Mouse (Mus musculus) cerebellum, adult 2 months (tissue): ENCODE results near the gene Strip1. TPM values are rescaled to one million over a fixed set of nuclear protein-coding genes. Genes with fewer than 3 reads are reported as not detected.

Experiments
- DNase-seq, 2 experiments: peaks; one replicate each; pipeline ENCODE4 v3.0.0; 2021
- H3K27ac ChIP-seq: fragments of 200-500 bp; 2 replicates; pipeline ENCODE4 v1.5.1; 2012; ENCODE audit warnings: low read length, control low read depth, inconsistent platforms; ENCODE audit not compliant: insufficient read depth
- H3K27me3 ChIP-seq: fragments of 200-500 bp; 2 replicates; pipeline ENCODE4 v1.6.1; 2012; ENCODE audit warnings: inconsistent platforms, mild to moderate bottlenecking, low read length, moderate library complexity; ENCODE audit not compliant: control insufficient read depth, insufficient read depth
- H3K4me1 ChIP-seq: fragments of 200-500 bp; 2 replicates; pipeline ENCODE4 v1.6.1; 2011; ENCODE audit warnings: low read length; ENCODE audit not compliant: control insufficient read depth, insufficient read depth
- H3K4me3 ChIP-seq: fragments of 200-500 bp; replicated peaks from 2 replicates; pipeline ENCODE3; 2011; ENCODE audit warnings: mild to moderate bottlenecking, low read depth, low read length, control low read depth; ENCODE audit not compliant: insufficient read depth
- CTCF ChIP-seq: fragments of 200-500 bp; IDR thresholded peaks from 2 replicates; pipeline ENCODE4 v1.5.1; 2011; ENCODE audit warnings: low read depth, mild to moderate bottlenecking, control low read depth, low read length, moderate library complexity, borderline replicate concordance; ENCODE audit not compliant: insufficient read depth
- POLR2A ChIP-seq: fragments of 200-500 bp; IDR thresholded peaks from 2 replicates; pipeline ENCODE4 v1.6.1; 2011; ENCODE audit warnings: low read length, control low read depth, borderline replicate concordance; ENCODE audit not compliant: insufficient read depth
- WGBS: fragments of 180-500 bp; shearing (Covaris S2); methylation state at CpG from one replicate; pipeline ENCODE4 v1.1.7; 2018; 5-methylcytosine and 5-hydroxymethylcytosine counted together
- polyA plus RNA-seq: library from polyadenylated mRNA; depleted of rRNA; stranded (reverse); fragments of >200 nt; gene quantifications from 2 replicates; pipeline ENCODE4 v1.2.3, GENCODE M21; 2012

The Strip1 gene
- polyA plus RNA-seq, 1 experiment: 93.6 TPM

DNA sequence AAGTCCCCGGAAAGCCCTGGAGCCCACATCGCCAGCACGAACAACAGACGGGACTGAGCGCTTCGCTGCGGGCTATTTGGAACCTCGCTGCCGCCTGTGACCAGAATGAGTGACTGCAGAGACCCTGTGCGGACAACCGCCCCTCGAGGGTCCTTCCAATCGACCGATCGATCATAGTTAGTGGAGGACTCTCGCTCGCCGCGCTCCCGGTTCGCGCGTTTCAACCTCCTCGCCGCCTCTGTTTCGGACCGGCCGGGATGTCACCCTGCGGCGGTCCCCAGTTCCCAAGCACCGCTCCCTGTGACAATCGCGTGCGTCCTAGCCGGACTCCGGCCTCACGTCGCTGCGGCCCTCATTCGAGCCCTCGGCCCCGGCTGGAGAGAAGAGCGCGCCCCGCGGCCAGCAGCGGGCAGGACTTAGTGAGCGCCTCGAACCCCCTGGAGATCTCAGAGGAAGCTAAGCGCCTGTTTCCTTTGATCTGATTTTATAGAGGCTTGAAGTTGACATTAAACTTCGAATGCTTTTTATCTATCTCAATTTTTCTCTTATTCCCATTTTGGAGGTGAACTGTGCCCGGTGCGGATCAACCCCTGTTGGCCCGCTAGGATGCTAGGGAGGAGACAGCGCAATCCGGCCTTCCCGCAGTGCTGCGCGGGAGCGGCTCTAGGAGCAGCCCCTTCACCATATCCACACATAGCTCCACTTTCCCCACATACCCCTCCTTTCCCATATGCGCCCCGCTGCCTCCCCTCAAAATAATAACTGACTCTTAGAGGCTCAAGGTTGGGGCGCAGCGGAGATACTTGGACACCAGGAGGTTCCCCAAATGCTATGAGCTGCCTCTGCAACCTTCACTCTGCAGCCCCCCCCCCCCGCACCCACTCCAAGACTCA, 48.4 kb downstream of the Strip1 start:
- H3K27ac ChIP-seq: no peak overlapping the region
- 4% methylated on average over 65 of the region's 65 CpGs for WGBS
- peak overlapping the region; percentile 21 for H3K4me3 ChIP-seq
- TF ChIP-seq CTCF: no peak
- no peaks in the 10 kb centered on the region for H3K4me1 ChIP-seq
- peak in 1 of 2 experiments; percentile 37 for DNase-seq
- peaks cover 8% of the 10 kb centered on the region for H3K27me3 ChIP-seq

DNA sequence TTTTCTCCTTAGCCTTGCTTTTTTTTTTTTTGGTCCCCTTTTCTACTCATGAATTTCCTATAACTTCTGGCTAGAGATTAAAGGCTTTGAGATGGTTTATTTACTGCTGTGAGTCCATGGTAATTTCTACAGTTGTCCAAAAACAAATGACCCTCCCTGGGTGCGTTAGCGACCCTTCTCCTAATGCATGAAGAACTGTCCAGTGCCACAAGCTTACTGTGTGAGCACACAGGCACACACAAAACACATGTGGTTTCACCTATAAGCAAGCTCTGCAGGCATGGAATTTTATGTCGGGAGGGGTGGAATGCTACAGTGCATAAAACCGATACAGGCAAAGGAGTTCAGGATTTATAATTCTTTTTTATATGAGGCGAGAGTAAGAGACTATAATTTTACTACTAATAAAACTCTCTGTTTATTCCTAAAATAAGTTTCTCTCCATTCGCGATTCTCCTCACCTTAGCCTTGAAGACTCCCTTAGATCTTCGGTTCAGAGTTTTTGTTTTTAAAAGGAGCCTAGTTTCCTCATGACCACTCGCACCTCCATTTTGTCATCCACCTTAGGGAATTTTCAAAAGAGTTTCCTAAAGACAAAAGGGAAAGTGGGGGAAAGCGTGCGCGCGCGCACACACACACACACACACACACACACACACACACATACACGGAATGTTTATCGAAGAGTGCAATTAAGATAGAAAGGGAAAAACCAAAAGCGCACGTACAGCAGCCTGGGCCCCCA, 49.2 kb downstream of the Strip1 start:
- H3K4me1 ChIP-seq: no peaks in the 10 kb centered on the region
- no peak for DNase-seq
- no peak overlapping the region for H3K4me3 ChIP-seq
- WGBS: 7% methylated on average over 18 of the region's 18 CpGs
- no peak overlapping the region for H3K27ac ChIP-seq
- TF ChIP-seq POLR2A (no peak), CTCF (no peak)
- H3K27me3 ChIP-seq: peaks cover 8% of the 10 kb centered on the region

DNA sequence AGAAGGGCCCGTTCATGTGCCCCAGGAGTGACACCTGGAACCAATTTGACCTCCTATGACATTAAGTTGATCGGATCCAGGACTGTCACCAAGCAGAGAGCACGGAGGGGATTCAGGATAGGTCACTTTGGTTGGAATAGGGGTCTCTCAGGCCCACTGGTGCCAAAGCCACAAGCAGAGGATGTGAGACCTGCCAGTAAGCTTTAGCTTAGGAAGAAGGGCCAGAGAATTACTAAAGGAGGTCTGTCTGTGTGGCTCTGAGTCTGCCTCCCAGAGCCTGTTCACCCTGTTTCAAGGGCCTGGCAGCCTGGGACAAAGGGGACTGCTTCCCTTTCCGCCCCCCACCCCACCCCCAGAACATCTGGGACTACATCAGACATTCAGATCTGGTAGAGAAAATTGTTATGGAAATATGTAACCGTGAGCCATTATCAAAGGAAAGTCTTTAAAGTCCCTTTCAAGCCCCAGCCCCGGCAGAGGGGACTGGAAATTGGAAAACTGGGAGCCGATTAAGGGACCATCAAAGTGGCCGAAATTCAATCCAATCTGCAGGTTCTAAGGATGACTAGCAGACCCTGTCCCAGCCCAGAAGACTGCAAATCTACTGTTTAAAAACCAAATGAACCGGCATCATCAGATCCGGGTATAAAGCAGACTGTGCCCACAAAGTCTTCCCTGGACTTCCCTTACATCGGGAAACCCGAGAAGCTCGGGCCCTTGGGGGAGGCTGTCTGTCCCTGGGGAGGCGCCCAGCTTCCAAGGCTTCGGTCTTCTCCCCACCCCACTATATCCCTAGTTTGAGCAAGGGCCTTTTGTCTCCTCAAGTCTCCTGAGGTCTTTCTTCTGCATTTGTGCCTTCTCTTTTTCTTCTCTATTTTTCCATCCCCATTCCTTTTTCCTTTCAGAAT, 50.1 kb downstream of the Strip1 start:
- 25% methylated on average over 15 of the region's 15 CpGs for WGBS
- no peak for DNase-seq
- no peak overlapping the region for H3K4me3 ChIP-seq
- peaks cover 8% of the 10 kb centered on the region for H3K27me3 ChIP-seq
- no peak for TF ChIP-seq POLR2A
- no peak for TF ChIP-seq CTCF
- H3K27ac ChIP-seq: no peak overlapping the region
- H3K4me1 ChIP-seq: no peaks in the 10 kb centered on the region

DNA sequence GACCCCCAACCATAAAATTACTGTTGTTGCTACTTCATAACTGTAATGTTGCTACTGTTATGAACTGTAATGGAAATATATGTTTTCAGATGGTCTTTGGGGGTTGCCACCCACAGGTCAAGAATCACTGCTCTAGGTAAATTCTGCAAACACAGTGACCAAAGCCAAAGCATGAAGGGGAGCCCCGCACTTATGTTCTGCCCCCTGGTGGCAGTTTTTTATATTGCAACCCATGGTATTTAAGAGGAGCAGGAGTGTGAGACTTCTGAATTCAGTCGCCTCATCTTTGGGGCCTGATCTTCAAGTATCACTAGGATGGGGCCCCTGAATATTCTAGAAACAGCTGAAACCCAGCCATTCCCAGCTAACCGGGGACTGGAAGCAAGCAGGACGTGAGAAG, 52.0 kb downstream of the Strip1 start:
- WGBS: 10% methylated on average over 4 of the region's 4 CpGs
- TF ChIP-seq POLR2A: no peak
- TF ChIP-seq CTCF: peak; percentile 63; the same call in 1 of the 2 replicates
- H3K27me3 ChIP-seq: peaks cover 8% of the 10 kb centered on the region

DNA sequence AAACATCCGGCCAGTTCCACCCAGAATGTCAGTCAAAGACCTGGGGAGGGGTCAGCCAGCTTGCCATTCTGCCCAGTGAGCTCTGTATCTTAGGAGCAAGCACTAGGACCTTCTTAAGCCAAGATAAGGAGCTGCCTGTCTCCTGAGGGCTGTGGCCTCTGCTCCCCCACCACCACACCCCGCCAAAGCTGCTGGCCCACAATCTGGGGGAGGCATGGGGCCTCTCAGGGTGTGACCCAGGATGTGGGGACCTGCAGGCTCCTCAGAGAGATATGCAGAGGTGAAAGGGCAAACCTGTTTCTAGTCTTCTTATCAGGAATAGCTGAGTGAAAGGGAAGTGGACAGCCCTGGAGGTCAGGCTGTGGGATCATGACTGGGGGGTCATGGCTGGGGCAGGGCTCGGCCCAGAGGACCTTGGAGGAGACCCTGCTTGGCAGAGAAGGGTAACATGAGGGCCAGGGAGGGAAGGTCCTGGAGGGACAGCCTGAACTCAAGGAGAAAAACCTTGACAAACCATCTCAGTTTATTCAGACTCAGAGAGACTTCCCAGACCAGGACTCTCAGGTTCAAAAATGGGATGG, 53.6 kb downstream of the Strip1 start:
- Histone ChIP-seq H3K4me3 (no peak overlapping the region), H3K27ac (no peak overlapping the region), H3K4me1 (no peaks in the 10 kb centered on the region), H3K27me3 (peaks cover 6% of the 10 kb centered on the region)
- WGBS: 57% methylated on average over 3 of the region's 3 CpGs
- DNase-seq: no peak
- TF ChIP-seq CTCF: no peak

More for the DNA sequence above, 52.0 kb downstream of the Strip1 start:
- no peaks in the 10 kb centered on the region for H3K4me1 ChIP-seq
- no peak overlapping the region for H3K4me3 ChIP-seq
- H3K27ac ChIP-seq: no peak overlapping the region
- DNase-seq: peak; percentile 57 to 64

DNA sequence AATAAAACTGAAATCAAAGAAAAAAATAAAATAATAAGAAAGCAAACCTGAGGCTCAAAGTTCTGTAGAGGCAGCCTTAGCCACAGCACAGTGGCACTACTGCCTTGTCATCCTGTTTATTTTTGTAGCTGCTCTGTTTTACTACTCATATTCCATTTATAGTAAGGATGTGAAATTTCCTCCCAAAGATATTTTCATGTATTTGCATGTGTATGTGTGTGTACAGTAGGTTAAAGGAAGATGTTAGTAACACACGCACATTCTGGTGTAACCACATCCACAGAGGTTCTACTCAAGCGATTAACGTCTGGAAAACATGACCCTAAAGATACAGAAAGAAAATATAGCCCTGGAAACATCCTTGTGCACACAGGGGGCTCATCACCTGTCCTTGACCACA, 54.7 kb downstream of the Strip1 start:
- no peak overlapping the region for H3K27ac ChIP-seq
- peaks cover 6% of the 10 kb centered on the region for H3K27me3 ChIP-seq
- 91% methylated on average over 3 of the region's 3 CpGs for WGBS
- H3K4me3 ChIP-seq: no peak overlapping the region
- no peaks in the 10 kb centered on the region for H3K4me1 ChIP-seq
- no peak for DNase-seq
- TF ChIP-seq POLR2A (no peak), CTCF (no peak)

DNA sequence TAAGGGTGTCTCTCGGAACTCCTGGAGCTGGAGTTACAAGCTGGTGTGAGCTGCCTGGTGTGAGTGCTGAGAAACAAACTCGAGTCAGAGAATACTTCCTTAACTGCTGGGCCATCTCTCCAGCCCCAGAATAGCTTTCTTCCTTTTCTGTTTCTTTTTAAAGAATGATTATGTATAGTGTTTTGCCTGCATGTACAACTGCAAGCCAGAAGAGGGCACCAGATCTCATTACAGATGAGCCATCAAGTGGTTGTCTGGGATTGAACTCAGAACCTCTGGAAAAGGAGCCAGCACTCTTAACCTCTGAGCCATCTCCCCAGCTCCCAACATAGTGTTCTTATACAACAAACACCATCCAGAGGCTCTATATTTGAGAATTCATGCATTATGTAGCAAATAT, 60.3 kb downstream of the Strip1 start:
- no peak for DNase-seq
- 56% methylated on average over 2 of the region's 2 CpGs for WGBS
- TF ChIP-seq POLR2A (no peak), CTCF (no peak)
- Histone ChIP-seq H3K4me1 (no peaks in the 10 kb centered on the region), H3K4me3 (no peak overlapping the region), H3K27ac (no peak overlapping the region), H3K27me3 (no peaks in the 10 kb centered on the region)
